Mouse (Mus musculus): Measurements from ENCODE around the gene Mcts1.

The Mcts1 gene

GRCm38 (mm10) chrX:38654681-38655080 lies 54.3 kb downstream of the Mcts1 start:
- DNase-seq (ENCODE audit: low spot score in 2 of 2): no peak

- no peak for DNase-seq (ENCODE audit: low spot score in 2 of 2)
Measured at GRCm38 (mm10) chrX:38656206-38656883, 56.0 kb downstream of the Mcts1 start.

Measured in right cerebral cortex, postnatal 36 days (tissue).